Mouse (Mus musculus) liver, postnatal 0 days (tissue): Measurements from ENCODE around the gene Rapgef6.

ENCODE experiments used
- CTCF ChIP-seq: sonication (generic); IDR thresholded peaks from 2 replicates; pipeline ENCODE4 v1.5.1; 2016; ENCODE audit warnings: antibody characterized with exemption, low read depth
- EP300 ChIP-seq: IDR thresholded peaks from 2 replicates; pipeline ENCODE4 v1.6.1; 2016; ENCODE audit warnings: antibody characterized with exemption, low read depth, mild to moderate bottlenecking

- no peak for TF ChIP-seq EP300
- peak; percentile 69 for TF ChIP-seq CTCF
Observed at GRCm38 (mm10) chr11:54478414-54478813, 44.2 kb upstream of the Rapgef6 start.
